Mouse (Mus musculus) liver, embryonic 16.5 days (tissue): ENCODE results near the gene Spdye4c. TPM values are rescaled to one million over a fixed set of nuclear protein-coding genes. Genes with fewer than 3 reads are reported as not detected.

Experiments
- ATAC-seq: fragments of 200-750 bp; cut with Nextera tagmentation; 2 replicates; pipeline ENCODE4 v1.8.0; 2017; ENCODE audit warnings: low read depth, mild to moderate bottlenecking, moderate number of reproducible peaks, moderate library complexity
- H3K27ac ChIP-seq: fragments of 300-500 bp; sonication (generic); 2 replicates; pipeline ENCODE4 v1.5.1; 2014; ENCODE audit warnings: mild to moderate bottlenecking, low read length
- H3K27me3 ChIP-seq: fragments of 300-500 bp; sonication (generic); 2 replicates; pipeline ENCODE4 v1.6.1; 2014; ENCODE audit warnings: low read depth, low read length, mixed read lengths; ENCODE audit not compliant: control insufficient read depth, insufficient read depth
- H3K36me3 ChIP-seq: fragments of 300-500 bp; sonication (generic); 2 replicates; pipeline ENCODE4 v1.6.1; 2014; ENCODE audit warnings: mild to moderate bottlenecking; ENCODE audit not compliant: control insufficient read depth, insufficient read depth
- H3K4me1 ChIP-seq: fragments of 300-500 bp; sonication (generic); 2 replicates; pipeline ENCODE4 v1.6.1; 2014; ENCODE audit warnings: low read depth, low read length, mixed read lengths; ENCODE audit not compliant: control insufficient read depth
- H3K4me2 ChIP-seq: fragments of 300-500 bp; sonication (generic); 2 replicates; pipeline ENCODE4 v1.6.1; 2014; ENCODE audit warnings: low read depth, low read length, mixed read lengths
- H3K4me3 ChIP-seq: fragments of 300-500 bp; sonication (generic); 2 replicates; pipeline ENCODE4 v1.5.1; 2014; ENCODE audit warnings: low read depth, mild to moderate bottlenecking, low read length
- H3K9ac ChIP-seq: fragments of 300-500 bp; sonication (generic); 2 replicates; pipeline ENCODE4 v1.6.1; 2014; ENCODE audit warnings: low read depth, low read length
- H3K9me3 ChIP-seq: fragments of 300-500 bp; sonication (generic); replicated peaks from 2 replicates; pipeline ENCODE4 v1.6.1; 2016; ENCODE audit warnings: low read length; ENCODE audit not compliant: control insufficient read depth
- WGBS: fragments of 180-500 bp; shearing (Covaris S2); extraction: QIAGEN DNeasy Blood & Tissue Kit; methylation state at CpG from one replicate; pipeline ENCODE4 v1.1.7; 2014; ENCODE audit not compliant: insufficient replicate concordance; 5-methylcytosine and 5-hydroxymethylcytosine counted together
- polyA plus RNA-seq: library from polyadenylated mRNA; unstranded; fragments of >200 nt; fragmentation: Nextera tagmentation; extraction: Ambion mirVana; gene quantifications from 2 replicates; pipeline ENCODE4 v1.2.1, GENCODE M21; 2015

The Spdye4c gene
- not detected in 2 replicates for polyA plus RNA-seq

GRCm38 (mm10) chr2:128590909-128591308 lies at the start of gene Spdye4c:
Spdye4c (plus strand) TSS chr2:128591209.
- no peak within 1 kb of the TSS for H3K4me3 ChIP-seq
- no peak for ATAC-seq
- no peak within 1 kb of the TSS for H3K4me2 ChIP-seq
- H3K9ac ChIP-seq = no peak within 1 kb of the TSS
- no peaks in the 10 kb centered on the region for H3K27me3 ChIP-seq
- no peaks in the 10 kb centered on the region for H3K9me3 ChIP-seq
- 74% methylated on average over 3 of the region's 3 CpGs for WGBS
- H3K4me1 ChIP-seq = no peaks in the 10 kb centered on the region
- H3K27ac ChIP-seq = no peak within 1 kb of the TSS
- no peaks in the 10 kb centered on the region for H3K36me3 ChIP-seq

- Histone ChIP-seq H3K4me3 (no peak overlapping the region), H3K4me1 (peaks cover 7% of the 10 kb centered on the region), H3K27me3 (no peaks in the 10 kb centered on the region), H3K4me2 (no peak overlapping the region), H3K9me3 (no peaks in the 10 kb centered on the region), H3K27ac (no peak overlapping the region), H3K36me3 (no peaks in the 10 kb centered on the region), H3K9ac (no peak overlapping the region)
- ATAC-seq = no peak
- 54% methylated on average over 8 of the region's 8 CpGs for WGBS
Observed at GRCm38 (mm10) chr2:128543495-128543894, 47.5 kb upstream of the Spdye4c start.

- 35% methylated on average over 5 of the region's 5 CpGs for WGBS
Observed at GRCm38 (mm10) chr2:128544421-128545137, 46.4 kb upstream of the Spdye4c start.

GRCm38 (mm10) chr2:128545447-128545846 lies 45.6 kb upstream of the Spdye4c start:
- Histone ChIP-seq H3K27me3 (no peaks in the 10 kb centered on the region), H3K36me3 (no peaks in the 10 kb centered on the region), H3K27ac (no peak overlapping the region), H3K4me1 (peaks cover 7% of the 10 kb centered on the region), H3K4me3 (no peak overlapping the region), H3K9me3 (no peaks in the 10 kb centered on the region), H3K9ac (no peak overlapping the region), H3K4me2 (no peak overlapping the region)
- no peak for ATAC-seq
- 71% methylated on average over 7 of the region's 7 CpGs for WGBS

More at GRCm38 (mm10) chr2:128544421-128545137, 46.4 kb upstream of the Spdye4c start:
- Histone ChIP-seq H3K4me2 (no peak overlapping the region), H3K9me3 (no peaks in the 10 kb centered on the region), H3K4me1 (peaks cover 7% of the 10 kb centered on the region), H3K36me3 (no peaks in the 10 kb centered on the region), H3K27me3 (no peaks in the 10 kb centered on the region), H3K27ac (no peak overlapping the region), H3K9ac (no peak overlapping the region), H3K4me3 (no peak overlapping the region)
- ATAC-seq = peak; percentile 79

GRCm38 (mm10) chr2:128547079-128547478 lies 43.9 kb upstream of the Spdye4c start:
- no peak overlapping the region for H3K4me2 ChIP-seq

GRCm38 (mm10) chr2:128548262-128548661 lies 42.7 kb upstream of the Spdye4c start:
- Histone ChIP-seq H3K4me2 (no peak overlapping the region), H3K4me3 (no peak overlapping the region), H3K27ac (no peak overlapping the region), H3K9me3 (no peaks in the 10 kb centered on the region), H3K4me1 (peaks cover 7% of the 10 kb centered on the region), H3K9ac (no peak overlapping the region), H3K36me3 (no peaks in the 10 kb centered on the region), H3K27me3 (no peaks in the 10 kb centered on the region)
- 51% methylated on average over 2 of the region's 2 CpGs for WGBS
- ATAC-seq = no peak

More at GRCm38 (mm10) chr2:128547079-128547478, 43.9 kb upstream of the Spdye4c start:
- no peak overlapping the region for H3K4me3 ChIP-seq
- no peaks in the 10 kb centered on the region for H3K36me3 ChIP-seq
- no peaks in the 10 kb centered on the region for H3K27me3 ChIP-seq
- peaks cover 7% of the 10 kb centered on the region for H3K4me1 ChIP-seq
- no peaks in the 10 kb centered on the region for H3K9me3 ChIP-seq
- no peak for ATAC-seq
- WGBS = 65% methylated on average over 10 of the region's 10 CpGs
- H3K27ac ChIP-seq = no peak overlapping the region
- no peak overlapping the region for H3K9ac ChIP-seq

GRCm38 (mm10) chr2:128549561-128549960 lies 41.4 kb upstream of the Spdye4c start:
- ATAC-seq = no peak
- Histone ChIP-seq H3K36me3 (no peaks in the 10 kb centered on the region), H3K27ac (no peak overlapping the region), H3K4me2 (no peak overlapping the region), H3K4me3 (no peak overlapping the region), H3K9ac (no peak overlapping the region), H3K27me3 (no peaks in the 10 kb centered on the region), H3K4me1 (peaks cover 6% of the 10 kb centered on the region), H3K9me3 (no peaks in the 10 kb centered on the region)
- 41% methylated on average over 7 of the region's 7 CpGs for WGBS

GRCm38 (mm10) chr2:128549963-128550362 lies 41.0 kb upstream of the Spdye4c start:
- no peaks in the 10 kb centered on the region for H3K27me3 ChIP-seq
- no peak overlapping the region for H3K27ac ChIP-seq
- H3K4me2 ChIP-seq = no peak overlapping the region
- H3K36me3 ChIP-seq = no peaks in the 10 kb centered on the region
- no peak overlapping the region for H3K9ac ChIP-seq
- 42% methylated on average over 6 of the region's 6 CpGs for WGBS
- ATAC-seq = no peak
- H3K4me3 ChIP-seq = no peak overlapping the region
- no peaks in the 10 kb centered on the region for H3K9me3 ChIP-seq
- peaks cover 2% of the 10 kb centered on the region; the same call in 1 of the 2 replicates for H3K4me1 ChIP-seq

- ATAC-seq = no peak
- Histone ChIP-seq H3K27ac (no peak overlapping the region), H3K36me3 (no peaks in the 10 kb centered on the region)
Observed at GRCm38 (mm10) chr2:128552080-128552791, 38.8 kb upstream of the Spdye4c start.

More at GRCm38 (mm10) chr2:128552080-128552791, 38.8 kb upstream of the Spdye4c start:
- no peaks in the 10 kb centered on the region for H3K27me3 ChIP-seq
- no peak overlapping the region for H3K4me3 ChIP-seq
- H3K9ac ChIP-seq = no peak overlapping the region
- WGBS = 49% methylated on average over 8 of the region's 8 CpGs
- no peaks in the 10 kb centered on the region for H3K9me3 ChIP-seq
- no peak overlapping the region for H3K4me2 ChIP-seq
- H3K4me1 ChIP-seq = no peaks in the 10 kb centered on the region
